Mouse (Mus musculus) spleen, adult 12 weeks (tissue): ENCODE measurements around the gene Ubash3b.

ENCODE experiments used
- DNase-seq: peaks from one replicate; pipeline ENCODE4 v3.0.0; 2022; ENCODE audit warnings: low spot score

The Ubash3b gene

GRCm38 (mm10) chr9:41136273-41136672, 25.2 kb downstream of the Ubash3b start:
- DNase-seq: no peak

GRCm38 (mm10) chr9:41134907-41135306, 26.6 kb downstream of the Ubash3b start:
- DNase-seq: no peak

DNA sequence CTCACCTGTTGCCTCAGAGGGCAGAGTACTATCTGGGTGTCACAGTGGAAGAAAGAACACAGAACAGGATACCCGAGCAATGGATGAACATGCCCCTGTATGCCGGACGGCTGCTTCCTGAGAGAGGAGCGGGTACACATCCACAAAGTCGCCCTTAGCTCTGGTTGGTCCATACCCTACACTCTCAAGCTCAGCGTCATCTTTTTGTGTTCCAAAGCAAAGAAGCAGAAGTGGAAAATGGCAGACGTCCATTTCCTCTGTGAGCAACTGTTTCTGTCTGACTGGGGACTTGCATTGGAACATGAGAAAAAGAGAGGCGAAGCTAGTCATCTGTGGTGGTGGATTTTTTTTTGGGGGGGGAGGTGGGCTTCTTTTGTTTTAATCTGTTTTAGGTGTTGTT, 30.9 kb downstream of the Ubash3b start:
- DNase-seq: no peak

- no peak for DNase-seq
These were observed 31.6 kb downstream of the Ubash3b start for GRCm38 (mm10) chr9:41129802-41130480.

DNA sequence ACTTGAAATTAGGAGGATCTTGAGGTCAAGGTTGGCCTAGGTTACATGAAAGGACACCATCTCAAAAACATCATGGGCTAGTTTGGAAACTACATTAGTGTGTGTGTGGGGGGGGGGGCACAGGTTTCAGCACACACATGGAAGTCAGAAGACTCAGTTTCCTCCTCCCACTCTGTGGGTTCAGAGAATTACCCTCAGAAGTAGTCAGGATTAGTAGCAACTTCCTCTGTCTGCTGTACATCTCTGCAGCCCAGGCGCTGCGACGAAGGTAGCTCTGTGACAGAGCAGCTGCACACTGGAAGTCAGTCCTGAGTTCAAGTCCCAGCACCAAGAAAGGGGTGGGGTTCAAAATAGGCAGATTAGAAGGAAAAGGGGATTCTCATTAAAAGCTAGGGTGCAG, 32.2 kb downstream of the Ubash3b start:
- no peak for DNase-seq

DNA sequence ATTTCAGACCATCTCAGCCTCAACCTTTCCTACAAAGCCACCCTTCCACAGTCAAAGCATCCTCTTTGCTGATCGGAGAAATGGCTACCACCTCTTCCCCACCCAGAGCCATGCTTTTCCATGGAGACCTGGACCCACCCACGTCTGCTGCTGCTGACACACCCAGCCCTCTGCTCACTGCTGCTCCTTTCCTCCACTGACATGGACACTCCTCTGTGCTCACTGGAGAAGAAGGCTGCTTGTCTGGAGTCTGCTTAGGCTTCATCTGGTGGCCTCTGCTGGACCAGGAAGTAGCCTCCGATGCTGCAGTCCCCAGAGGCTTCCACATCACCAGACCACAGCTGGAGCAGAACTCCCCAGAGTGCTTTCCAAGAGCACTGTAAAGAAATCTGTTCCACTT, 34.8 kb downstream of the Ubash3b start:
- DNase-seq: no peak

DNA sequence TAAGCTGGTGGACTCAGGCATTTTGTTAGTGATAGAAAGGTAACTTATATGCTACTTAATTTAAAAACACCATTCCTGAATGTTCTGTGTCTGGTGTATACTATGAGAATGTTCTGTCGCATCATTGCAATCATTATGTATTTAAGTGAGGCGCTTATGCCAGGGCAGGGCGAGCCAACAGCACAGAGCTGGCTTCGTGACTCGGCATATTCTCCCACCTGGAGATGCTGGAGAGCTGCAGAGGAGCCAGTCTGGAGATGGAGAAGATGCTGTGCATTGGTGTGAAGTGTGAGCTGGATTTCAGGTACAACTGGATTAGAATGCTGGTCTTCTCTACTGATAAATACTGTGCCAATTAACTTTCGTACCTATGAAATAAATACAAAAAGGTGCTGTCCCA, 37.2 kb downstream of the Ubash3b start:
- no peak for DNase-seq

- DNase-seq: no peak
These were observed 38.9 kb downstream of the Ubash3b start for GRCm38 (mm10) chr9:41122390-41123110.

GRCm38 (mm10) chr9:41121701-41122354, 39.7 kb downstream of the Ubash3b start:
- no peak for DNase-seq

DNA sequence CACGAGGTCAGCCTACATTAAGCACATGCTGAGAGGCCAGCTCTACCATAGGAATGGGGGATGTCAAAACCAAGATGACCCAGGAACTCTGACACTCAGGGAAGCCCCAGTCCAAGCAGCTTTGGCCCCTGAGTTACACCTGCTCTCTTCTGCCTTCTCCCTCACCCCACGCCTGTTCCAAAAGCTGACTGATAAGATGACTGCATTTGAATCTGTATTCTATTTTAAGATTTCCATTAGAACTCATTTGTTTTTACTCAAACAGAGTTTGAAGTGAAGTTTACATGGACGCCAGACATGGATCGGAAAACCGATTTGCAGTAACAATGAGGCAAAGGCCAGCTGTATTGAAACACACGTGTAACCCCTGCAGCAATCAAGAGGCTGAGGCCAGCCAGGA, 41.5 kb downstream of the Ubash3b start:
- no peak for DNase-seq

DNA sequence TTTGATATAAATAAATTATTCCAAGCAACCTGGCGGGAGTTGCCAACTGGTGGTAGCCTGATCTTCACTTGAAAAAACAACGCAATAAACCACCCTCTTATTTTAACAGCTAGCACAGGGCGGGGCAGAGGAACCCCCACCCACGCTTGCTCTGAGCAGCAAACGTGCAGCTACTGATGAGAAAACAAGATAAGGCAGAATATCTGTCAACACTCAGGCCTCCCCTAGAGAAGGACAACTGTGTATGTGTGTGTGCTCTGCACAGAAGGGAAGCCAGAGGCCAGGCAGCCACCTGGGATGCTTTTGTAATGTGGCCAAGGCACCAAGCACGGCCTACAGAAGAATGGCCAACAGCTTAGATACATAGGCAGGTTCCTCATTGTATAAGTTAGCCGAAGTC, 43.4 kb downstream of the Ubash3b start:
- DNase-seq: peak; percentile 33

GRCm38 (mm10) chr9:41116126-41116525, 45.4 kb downstream of the Ubash3b start:
- DNase-seq: no peak

- no peak for DNase-seq
These were observed 47.1 kb downstream of the Ubash3b start for GRCm38 (mm10) chr9:41114367-41114766.

DNA sequence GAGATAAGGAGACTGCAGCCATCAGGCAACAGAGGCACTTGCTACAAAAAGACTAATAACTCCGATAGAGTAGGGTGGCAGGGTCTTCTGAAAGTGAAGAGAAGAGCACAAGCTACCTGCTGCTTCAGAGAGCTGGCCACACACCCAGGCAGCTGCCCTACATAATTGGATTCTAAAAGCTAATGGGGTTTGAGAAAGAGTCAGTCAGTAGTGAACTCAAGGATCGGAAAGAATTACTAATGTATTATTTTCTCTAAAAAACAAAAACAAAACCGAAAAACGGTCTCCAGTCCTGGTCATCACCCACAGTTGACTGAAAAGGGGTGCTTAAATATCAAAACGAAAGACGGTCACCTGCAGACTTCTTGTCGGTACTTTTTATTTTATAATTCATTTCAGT, 51.7 kb downstream of the Ubash3b start:
- no peak for DNase-seq

GRCm38 (mm10) chr9:41108324-41109180, 52.9 kb downstream of the Ubash3b start:
- DNase-seq: no peak

DNA sequence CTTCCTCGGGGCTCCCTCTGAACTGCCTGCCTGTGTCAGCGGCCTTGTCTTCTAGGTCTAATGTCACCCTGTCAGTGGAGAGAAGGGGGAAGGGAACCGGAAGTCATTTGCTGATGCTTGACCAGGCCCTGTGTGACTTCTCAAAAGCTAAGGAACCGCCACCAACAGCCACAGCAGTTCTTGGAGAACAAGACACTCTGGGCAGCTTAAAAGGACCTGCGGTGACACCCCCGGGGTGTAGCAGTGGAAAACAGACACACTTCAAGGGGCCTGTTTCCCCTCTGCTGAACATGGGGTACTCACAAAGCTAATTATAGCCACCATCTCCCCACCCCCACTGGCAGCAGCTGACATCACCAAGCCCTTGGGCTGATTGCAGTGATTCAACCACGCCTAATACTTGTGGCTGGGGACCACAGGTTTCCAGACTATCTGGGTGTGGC, 56.3 kb downstream of the Ubash3b start:
- DNase-seq: peak; percentile 51

DNA sequence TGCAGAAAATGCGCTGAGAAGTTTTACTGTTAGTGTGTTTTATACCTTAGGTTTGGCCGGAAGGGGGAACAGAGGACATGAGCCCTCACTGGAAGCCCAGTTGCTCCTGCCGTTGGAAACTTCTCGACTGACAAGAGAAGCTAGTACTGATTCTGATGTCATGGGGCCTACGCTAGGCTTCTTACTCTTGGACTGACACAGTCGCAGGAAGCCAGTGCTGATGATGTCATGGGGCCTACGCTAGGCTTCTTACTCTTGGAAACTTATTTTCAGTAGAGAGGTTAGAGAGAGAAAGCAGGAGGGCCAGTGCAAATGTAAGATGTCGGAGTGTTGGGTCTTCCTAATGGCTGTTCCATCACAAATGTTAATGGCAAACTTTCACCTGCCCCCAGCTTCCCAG, 57.8 kb downstream of the Ubash3b start:
- DNase-seq: no peak

GRCm38 (mm10) chr9:41102613-41103012, 58.9 kb downstream of the Ubash3b start:
- DNase-seq: no peak

DNA sequence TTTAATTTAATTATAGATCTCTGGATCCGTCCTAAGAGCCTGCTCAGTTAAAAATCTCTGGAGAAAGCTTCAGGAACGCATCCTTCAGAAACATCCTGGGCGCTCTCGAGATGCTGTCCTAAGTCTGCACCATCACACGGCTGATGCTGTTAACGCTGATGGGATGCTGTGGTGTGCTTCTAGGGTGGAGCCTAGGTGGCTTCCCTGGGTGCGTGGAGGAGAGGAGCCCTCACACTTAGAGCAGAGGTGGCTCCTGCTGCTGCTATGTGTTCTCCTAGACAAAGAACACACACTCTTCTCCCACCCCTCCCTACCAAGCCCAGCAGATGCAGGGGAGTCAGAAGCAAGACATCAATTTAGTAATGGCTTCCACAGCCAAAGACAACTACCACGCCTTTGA, 61.6 kb downstream of the Ubash3b start:
- no peak for DNase-seq

DNA sequence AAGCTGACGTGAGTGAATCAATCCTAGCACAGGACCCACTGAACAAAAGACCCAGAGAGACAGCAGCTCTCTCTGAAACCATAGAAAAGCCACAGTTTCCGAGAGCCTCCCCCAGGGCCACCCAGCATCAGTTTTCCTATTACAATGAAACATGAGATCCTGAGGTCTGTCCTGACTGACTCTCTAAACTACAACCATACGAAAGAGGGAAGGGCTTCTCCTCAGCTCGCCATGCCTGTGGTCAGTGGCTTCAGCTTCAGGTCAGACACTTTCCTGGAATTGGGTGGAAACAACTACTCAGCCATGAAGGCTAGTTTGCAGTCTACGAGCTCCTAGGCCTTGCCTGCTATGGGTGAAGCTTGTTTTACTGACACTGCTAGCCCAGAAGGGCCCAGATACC, 62.4 kb downstream of the Ubash3b start:
- DNase-seq: no peak

DNA sequence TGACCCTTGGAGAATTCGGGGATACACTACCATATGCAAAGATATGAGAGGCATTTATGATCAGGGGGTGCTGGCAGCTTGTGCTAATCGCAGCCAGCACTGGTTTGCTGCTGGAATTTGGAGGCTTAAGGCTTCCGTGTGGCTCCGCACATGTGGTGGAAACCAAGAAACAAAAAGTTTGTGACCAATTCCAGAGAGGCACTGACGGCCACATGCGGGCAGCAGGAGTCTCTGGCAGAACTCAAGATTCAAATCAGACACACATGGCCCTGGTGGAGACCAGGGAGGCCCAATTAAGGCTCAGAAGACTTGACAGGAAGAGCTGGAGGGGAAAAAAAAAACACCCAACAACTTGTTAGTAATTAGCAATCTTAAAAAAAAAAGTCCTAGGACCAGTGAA, 63.4 kb downstream of the Ubash3b start:
- no peak for DNase-seq

DNA sequence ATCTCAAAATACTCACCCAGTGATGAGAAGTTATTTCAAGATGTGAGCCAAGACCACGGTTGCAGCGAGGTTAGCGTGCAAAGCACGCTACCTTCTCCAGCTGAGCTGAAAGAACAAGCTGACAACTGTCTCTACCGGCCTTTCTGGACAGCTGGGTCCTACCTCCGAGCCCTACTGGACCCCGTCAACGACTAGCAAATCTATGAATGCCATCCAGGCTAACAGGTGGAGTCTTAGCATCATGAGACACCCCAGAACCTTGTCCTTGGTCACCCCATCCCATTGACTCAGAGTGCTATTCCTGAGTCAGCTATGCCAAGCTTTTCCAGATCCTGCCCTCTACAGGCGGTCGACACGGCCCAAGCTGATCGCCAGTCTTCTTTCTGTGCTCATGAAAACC, 69.5 kb downstream of the Ubash3b start:
- DNase-seq: no peak
